Mouse (Mus musculus) embryonic facial prominence, embryonic 12.5 days (tissue): ENCODE results near the gene Xpnpep3. TPM values are rescaled to one million over a fixed set of nuclear protein-coding genes. Genes with fewer than 3 reads are reported as not detected.
"Not testable (repeated sequence)": the region's sequence is repeated elsewhere in the genome, so short reads cannot be mapped to it uniquely, and the experiment has no call there.

Source experiments
- ATAC-seq: fragments of 200-750 bp; cut with Nextera tagmentation; 2 replicates; pipeline ENCODE4 v1.8.0; 2017; ENCODE audit not compliant: insufficient number of reproducible peaks, insufficient read depth, low FRiP score, low TSS enrichment
- H3K27ac ChIP-seq: fragments of 300-500 bp; sonication (generic); 2 replicates; pipeline ENCODE4 v1.5.1; 2016; ENCODE audit warnings: mild to moderate bottlenecking
- H3K27me3 ChIP-seq: fragments of 300-500 bp; sonication (generic); 2 replicates; pipeline ENCODE4 v1.6.1; 2016; ENCODE audit warnings: mild to moderate bottlenecking, moderate library complexity
- H3K36me3 ChIP-seq: fragments of 300-500 bp; sonication (generic); 2 replicates; pipeline ENCODE4 v1.6.1; 2016; ENCODE audit warnings: mild to moderate bottlenecking
- H3K4me1 ChIP-seq: fragments of 300-500 bp; sonication (generic); 2 replicates; pipeline ENCODE4 v1.6.1; 2016
- H3K4me2 ChIP-seq: fragments of 300-500 bp; sonication (generic); replicated peaks from 2 replicates; pipeline ENCODE4 v1.6.1; 2016; ENCODE audit warnings: mild to moderate bottlenecking, moderate library complexity
- H3K4me3 ChIP-seq: fragments of 300-500 bp; sonication (generic); 2 replicates; pipeline ENCODE4 v1.5.1; 2016; ENCODE audit warnings: mild to moderate bottlenecking
- H3K9ac ChIP-seq: fragments of 300-500 bp; sonication (generic); 2 replicates; pipeline ENCODE4 v1.6.1; 2016; ENCODE audit warnings: mild to moderate bottlenecking, moderate library complexity
- H3K9me3 ChIP-seq: fragments of 300-500 bp; sonication (generic); 2 replicates; pipeline ENCODE4 v1.6.1; 2016; ENCODE audit warnings: mild to moderate bottlenecking, moderate library complexity
- WGBS: fragments of 180-500 bp; shearing (Covaris S2); methylation state at CpG from one replicate; pipeline ENCODE4 v1.1.7; 2016; 5-methylcytosine and 5-hydroxymethylcytosine counted together
- polyA plus RNA-seq: library from polyadenylated mRNA; unstranded; fragments of >200 nt; fragmentation: Nextera tagmentation; extraction: Ambion mirVana; gene quantifications from 2 replicates; pipeline ENCODE4 v1.2.1, GENCODE M21; 2016

Xpnpep3 gene
- polyA plus RNA-seq, 1 experiment from 2014 or later = 13.3 TPM

- Histone ChIP-seq H3K4me3 (peak overlapping the region; percentile 59), H3K9me3 (peaks cover 5% of the 10 kb centered on the region), H3K9ac (peak overlapping the region; percentile 65; the same call in 1 of the 2 replicates), H3K4me1 (peaks cover 3% of the 10 kb centered on the region; the same call in 1 of the 2 replicates), H3K27me3 (no peaks in the 10 kb centered on the region), H3K36me3 (peaks cover 19% of the 10 kb centered on the region), H3K27ac (peak overlapping the region; percentile 89), H3K4me2 (peak overlapping the region; percentile 65)
- WGBS = 79% methylated on average over 12 of the region's 12 CpGs
- no peak for ATAC-seq
Observed at GRCm38 (mm10) chr15:81465016-81465660, 65.2 kb downstream of the Xpnpep3 start.

DNA sequence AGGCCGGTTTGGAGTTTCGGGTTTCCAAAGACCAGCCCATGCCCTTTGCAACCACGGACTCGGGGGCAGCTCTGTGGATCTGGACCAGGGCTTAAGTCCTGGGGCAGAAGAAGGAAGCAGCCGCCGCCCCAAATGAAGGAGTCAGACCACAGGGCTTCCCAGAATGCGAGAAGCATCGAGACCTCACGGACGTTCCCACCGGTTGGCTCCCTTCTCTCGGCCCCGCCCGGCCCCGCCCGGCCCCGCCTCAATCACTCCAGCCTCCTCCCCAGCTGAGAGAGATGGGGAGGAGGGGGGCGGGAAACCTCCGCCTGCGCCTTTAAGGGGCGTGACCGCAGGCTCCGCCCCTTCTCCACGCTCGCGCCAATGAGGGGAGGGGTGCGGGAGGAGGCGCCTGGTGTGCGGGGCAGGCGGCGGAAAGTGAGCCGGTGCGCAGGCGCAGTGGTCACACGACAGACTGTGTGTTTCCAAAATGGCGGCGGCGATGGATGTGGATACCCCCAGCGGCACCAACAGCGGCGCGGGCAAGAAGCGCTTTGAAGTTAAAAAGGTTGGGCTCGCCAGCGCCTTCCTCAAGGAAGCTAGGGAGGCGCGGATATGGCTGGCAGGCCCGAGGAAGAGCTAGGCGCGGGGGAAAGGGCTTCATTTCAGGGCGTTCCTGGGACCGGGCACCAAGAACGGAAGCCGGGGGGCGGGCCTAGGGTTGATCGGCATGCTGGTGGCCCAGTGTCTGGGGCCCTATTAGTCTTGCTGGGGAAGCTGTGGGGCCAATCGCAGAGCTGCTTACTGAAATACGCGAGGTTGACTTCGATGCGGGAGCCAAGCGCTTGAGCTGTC lies 66.2 kb downstream of the Xpnpep3 start, which contains the start of gene Rbx1:
TSS of gene Rbx1 (plus strand) at position 396 of the 837 bp plus-strand sequence.
- peaks cover 5% of the 10 kb centered on the region for H3K9me3 ChIP-seq
- H3K4me3 ChIP-seq = peak within 1 kb of the TSS; percentile 59
- peaks cover 24% of the 10 kb centered on the region for H3K36me3 ChIP-seq
- WGBS = under 1% methylated on average over 60 of the region's 62 CpGs
- peaks cover 3% of the 10 kb centered on the region; the same call in 1 of the 2 replicates for H3K4me1 ChIP-seq
- no peaks in the 10 kb centered on the region for H3K27me3 ChIP-seq
- peak within 1 kb of the TSS; percentile 70 for H3K9ac ChIP-seq
- ATAC-seq = peak; percentile 98
- peak within 1 kb of the TSS; percentile 89 for H3K27ac ChIP-seq
- H3K4me2 ChIP-seq = peak within 1 kb of the TSS; percentile 65

DNA sequence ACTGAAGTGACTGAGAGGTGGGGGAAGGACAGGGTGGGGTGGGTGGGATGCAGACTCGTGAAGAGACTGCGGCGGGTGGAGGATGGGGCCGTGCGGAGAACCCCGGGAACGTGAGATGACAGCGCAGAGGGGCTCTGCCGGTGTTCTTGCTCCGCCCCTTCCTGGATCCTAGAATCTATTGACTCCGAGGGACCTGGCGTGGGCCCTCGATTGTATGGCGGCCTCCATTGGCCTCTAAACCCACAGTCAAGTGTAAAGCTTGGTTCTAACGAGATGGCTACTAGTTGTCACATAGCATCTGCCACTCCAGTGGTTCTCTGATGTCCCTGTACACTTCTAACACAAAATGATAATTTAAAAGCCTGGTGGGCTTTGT lies 66.8 kb downstream of the Xpnpep3 start:
- WGBS = under 1% methylated on average over 15 of the region's 15 CpGs
- peak overlapping the region; percentile 89 for H3K27ac ChIP-seq
- H3K36me3 ChIP-seq = peaks cover 30% of the 10 kb centered on the region

GRCm38 (mm10) chr15:81470735-81471134 lies 70.8 kb downstream of the Xpnpep3 start:
- H3K9me3 ChIP-seq = no peaks in the 10 kb centered on the region
- no peak overlapping the region for H3K4me2 ChIP-seq
- no peak overlapping the region for H3K4me3 ChIP-seq
- no peak overlapping the region for H3K9ac ChIP-seq
- H3K27me3 ChIP-seq = no peaks in the 10 kb centered on the region
- no peak overlapping the region for H3K27ac ChIP-seq
- peaks cover 66% of the 10 kb centered on the region for H3K36me3 ChIP-seq
- 63% methylated on average over 8 of the region's 8 CpGs for WGBS
- peaks cover 3% of the 10 kb centered on the region; the same call in 1 of the 2 replicates for H3K4me1 ChIP-seq
- ATAC-seq = no peak

More for the DNA sequence above, 66.8 kb downstream of the Xpnpep3 start:
- Histone ChIP-seq H3K9ac (peak overlapping the region; percentile 70), H3K9me3 (peaks cover 5% of the 10 kb centered on the region), H3K4me3 (peak overlapping the region; percentile 59), H3K4me2 (peak overlapping the region; percentile 59), H3K27me3 (no peaks in the 10 kb centered on the region), H3K4me1 (peaks cover 3% of the 10 kb centered on the region; the same call in 1 of the 2 replicates)
- no peak for ATAC-seq

- peaks cover 1% of the 10 kb centered on the region; the same call in 1 of the 2 replicates for H3K4me1 ChIP-seq
- no peak overlapping the region for H3K9ac ChIP-seq
- no peak for ATAC-seq
- WGBS = 98% methylated on average over 5 of the region's 5 CpGs
- H3K36me3 ChIP-seq = peaks cover 69% of the 10 kb centered on the region
- no peaks in the 10 kb centered on the region for H3K9me3 ChIP-seq
- H3K27me3 ChIP-seq = no peaks in the 10 kb centered on the region
- no peak overlapping the region for H3K4me3 ChIP-seq
- no peak overlapping the region for H3K4me2 ChIP-seq
- no peak overlapping the region for H3K27ac ChIP-seq
Observed at GRCm38 (mm10) chr15:81472256-81472655, 72.3 kb downstream of the Xpnpep3 start.

- H3K4me2 ChIP-seq = no peak overlapping the region
- no peak overlapping the region for H3K4me3 ChIP-seq
- ATAC-seq = no peak
- H3K27me3 ChIP-seq = no peaks in the 10 kb centered on the region
- H3K9ac ChIP-seq = no peak overlapping the region
- peaks cover 49% of the 10 kb centered on the region for H3K36me3 ChIP-seq
- H3K27ac ChIP-seq = no peak overlapping the region
- no peaks in the 10 kb centered on the region for H3K9me3 ChIP-seq
- no peaks in the 10 kb centered on the region for H3K4me1 ChIP-seq
- WGBS = 41% methylated on average over 3 of the region's 3 CpGs
Observed at GRCm38 (mm10) chr15:81475654-81476053, 75.7 kb downstream of the Xpnpep3 start.

- Histone ChIP-seq H3K9me3 (no peaks in the 10 kb centered on the region), H3K4me3 (no peak overlapping the region), H3K4me2 (no peak overlapping the region), H3K27me3 (no peaks in the 10 kb centered on the region), H3K36me3 (peaks cover 39% of the 10 kb centered on the region), H3K4me1 (no peaks in the 10 kb centered on the region), H3K9ac (no peak overlapping the region), H3K27ac (0 out of 2 replicates have a peak overlapping the region, but pooled peaks have one; percentile 12)
- 6% methylated on average over 2 of the region's 2 CpGs for WGBS
- ATAC-seq = no peak
Observed at GRCm38 (mm10) chr15:81476597-81476996, 76.7 kb downstream of the Xpnpep3 start.

- Histone ChIP-seq H3K4me3 (no peak overlapping the region), H3K27ac (no peak overlapping the region), H3K4me1 (no peaks in the 10 kb centered on the region), H3K27me3 (no peaks in the 10 kb centered on the region), H3K4me2 (no peak overlapping the region), H3K9me3 (no peaks in the 10 kb centered on the region), H3K36me3 (peaks cover 13% of the 10 kb centered on the region), H3K9ac (no peak overlapping the region)
- ATAC-seq = 0 out of 2 replicates have a peak, but pooled peaks have one; percentile 41
- 56% methylated on average over 21 of the region's 21 CpGs for WGBS
Observed at GRCm38 (mm10) chr15:81479446-81480213, 79.7 kb downstream of the Xpnpep3 start.

- not testable (repeated sequence) for H3K36me3 ChIP-seq, H3K27me3 ChIP-seq, H3K27ac ChIP-seq, H3K4me3 ChIP-seq, H3K4me1 ChIP-seq, H3K4me2 ChIP-seq, ATAC-seq, H3K9me3 ChIP-seq, H3K9ac ChIP-seq
- WGBS = 61% methylated on average over 3 of the region's 3 CpGs
Observed at GRCm38 (mm10) chr15:81480284-81480683, 80.3 kb downstream of the Xpnpep3 start.

- Histone ChIP-seq H3K9me3 (no peaks in the 10 kb centered on the region), H3K4me2 (peak overlapping the region; percentile 38), H3K27ac (no peak overlapping the region), H3K36me3 (no peaks in the 10 kb centered on the region), H3K4me3 (peak overlapping the region; percentile 20; the same call in 1 of the 2 replicates), H3K9ac (no peak overlapping the region), H3K27me3 (no peaks in the 10 kb centered on the region), H3K4me1 (no peaks in the 10 kb centered on the region)
- 13% methylated on average over 13 of the region's 13 CpGs for WGBS
- no peak for ATAC-seq
Observed at GRCm38 (mm10) chr15:81480977-81481379, 81.0 kb downstream of the Xpnpep3 start.

DNA sequence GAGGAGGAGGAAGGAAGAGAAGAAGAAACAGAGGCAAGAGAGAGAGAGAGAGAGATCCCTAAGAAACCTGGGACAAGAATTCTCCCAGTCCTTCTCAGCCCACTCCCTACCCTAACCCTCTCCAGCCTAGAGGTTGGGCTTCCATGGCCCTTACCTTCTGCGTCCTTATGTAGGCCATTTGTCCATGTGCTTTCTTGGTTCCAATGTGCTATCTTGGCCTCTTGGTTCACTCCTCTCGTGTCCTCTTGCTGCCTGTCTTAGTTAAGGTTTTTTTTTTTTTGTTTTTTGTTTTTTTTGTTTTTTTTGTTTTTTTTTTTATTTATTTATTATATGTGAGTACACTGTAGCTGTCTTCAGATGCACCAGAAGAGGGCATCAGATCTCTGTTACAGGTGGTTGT lies 83.0 kb downstream of the Xpnpep3 start:
- no peak overlapping the region for H3K9ac ChIP-seq
- no peaks in the 10 kb centered on the region for H3K9me3 ChIP-seq
- no peak overlapping the region for H3K27ac ChIP-seq
- no peaks in the 10 kb centered on the region for H3K36me3 ChIP-seq
- no peak overlapping the region for H3K4me3 ChIP-seq
- no peak overlapping the region for H3K4me2 ChIP-seq
- no peak for ATAC-seq
- no peaks in the 10 kb centered on the region for H3K27me3 ChIP-seq
- WGBS = 82% methylated on average over 2 of the region's 2 CpGs
- no peaks in the 10 kb centered on the region for H3K4me1 ChIP-seq
